Mouse (Mus musculus): Measurements from ENCODE around the gene Csnk1e. TPM values are rescaled to one million over a fixed set of nuclear protein-coding genes. Genes with fewer than 3 reads are reported as not detected.

The Csnk1e gene
- polyA plus RNA-seq, 1 experiment from 2014 or later = 148 TPM

DNA sequence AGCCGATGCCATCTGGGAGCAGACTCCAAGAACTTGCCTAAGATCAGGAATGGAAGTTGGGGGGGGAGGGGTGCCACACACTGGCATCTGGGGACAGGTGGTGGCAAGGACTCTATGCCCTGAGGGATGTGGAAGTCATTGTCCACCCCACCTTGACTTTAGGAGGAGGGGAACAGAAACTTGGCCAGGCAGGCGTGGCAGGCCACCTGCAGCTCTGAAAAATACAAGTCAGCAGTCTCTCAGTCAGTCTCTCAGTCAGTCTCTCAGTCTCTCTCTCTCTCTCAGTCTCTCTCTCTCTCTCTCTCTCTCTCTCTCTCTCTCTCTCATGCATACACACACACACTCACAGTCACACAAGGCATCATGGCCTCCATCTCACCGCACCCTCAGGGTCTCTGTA is 37.1 kb downstream of the Csnk1e start:
- no peak overlapping the region for H3K4me2 ChIP-seq (replicated peaks)
- peaks cover 70% of the 10 kb centered on the region for H3K36me3 ChIP-seq
- H3K9ac ChIP-seq = no peak overlapping the region
- no peak overlapping the region for H3K27ac ChIP-seq
- no peak for ATAC-seq (ENCODE audit: insufficient number of reproducible peaks, insufficient read depth, low FRiP score, low TSS enrichment)
- H3K9me3 ChIP-seq = no peaks in the 10 kb centered on the region
- 91% methylated on average over 3 of the region's 3 CpGs for WGBS
- no peaks in the 10 kb centered on the region for H3K4me1 ChIP-seq
- H3K27me3 ChIP-seq = no peaks in the 10 kb centered on the region
- H3K4me3 ChIP-seq = no peak overlapping the region

DNA sequence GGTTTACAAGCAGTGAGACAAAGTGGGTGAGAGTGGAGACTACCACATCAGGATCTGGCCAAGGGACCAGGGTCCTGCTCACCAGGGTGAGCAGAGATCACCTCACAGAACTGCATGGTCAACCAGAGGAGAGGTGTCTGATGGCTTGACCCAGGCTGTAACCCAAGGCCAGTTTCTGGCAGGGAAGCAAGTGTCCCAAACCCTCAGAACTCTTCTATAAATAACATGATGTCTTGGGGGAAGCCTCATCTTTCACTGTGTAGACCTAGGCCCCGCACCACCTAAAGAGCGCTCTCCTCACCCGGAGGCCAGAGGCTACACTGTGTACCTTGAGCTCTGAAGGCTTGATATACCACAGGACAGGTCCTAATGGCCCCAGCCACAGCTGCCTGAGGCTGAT is 38.0 kb downstream of the Csnk1e start:
- H3K9ac ChIP-seq = no peak overlapping the region
- no peaks in the 10 kb centered on the region for H3K27me3 ChIP-seq
- H3K36me3 ChIP-seq = peaks cover 61% of the 10 kb centered on the region
- peaks cover 5% of the 10 kb centered on the region for H3K4me1 ChIP-seq
- no peak overlapping the region for H3K4me2 ChIP-seq (replicated peaks)
- no peak overlapping the region for H3K4me3 ChIP-seq
- H3K27ac ChIP-seq = no peak overlapping the region
- H3K9me3 ChIP-seq = no peaks in the 10 kb centered on the region
- 93% methylated on average over 3 of the region's 3 CpGs for WGBS
- ATAC-seq (ENCODE audit: insufficient number of reproducible peaks, insufficient read depth, low FRiP score, low TSS enrichment) = no peak

DNA sequence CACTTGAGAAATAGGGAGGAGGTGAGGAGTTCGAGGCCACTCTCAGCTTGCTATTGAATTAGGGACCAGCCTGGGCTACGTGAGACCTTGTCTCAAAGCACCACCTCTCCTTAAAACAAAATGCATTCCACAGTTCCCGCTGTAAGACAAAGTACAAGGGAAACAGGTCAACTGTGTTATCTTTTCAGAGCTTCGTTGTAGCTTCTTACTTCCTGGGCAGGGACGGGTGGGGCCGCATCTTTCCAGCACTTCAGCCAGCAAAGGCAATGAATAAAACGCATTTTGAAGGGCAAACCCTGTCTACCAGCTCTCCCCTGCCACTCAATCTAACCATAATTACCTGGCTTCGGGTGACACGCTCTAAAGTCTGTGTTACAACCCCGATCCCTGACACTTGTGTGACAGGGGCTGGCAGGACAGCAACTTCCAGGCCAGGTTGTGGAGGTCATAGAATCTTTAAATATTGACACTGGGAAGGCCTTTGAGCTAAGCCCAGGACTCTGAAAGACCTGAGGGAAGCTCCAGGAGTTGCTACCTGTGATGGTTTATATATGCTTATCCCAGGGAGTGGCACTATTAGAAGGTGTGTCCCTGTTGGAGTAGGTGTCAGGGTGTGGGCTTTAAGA is 38.8 kb downstream of the Csnk1e start:
- no peaks in the 10 kb centered on the region for H3K27me3 ChIP-seq
- no peak overlapping the region for H3K27ac ChIP-seq
- ATAC-seq (ENCODE audit: insufficient number of reproducible peaks, insufficient read depth, low FRiP score, low TSS enrichment) = no peak
- H3K36me3 ChIP-seq = peaks cover 53% of the 10 kb centered on the region
- peaks cover 6% of the 10 kb centered on the region for H3K4me1 ChIP-seq
- no peak overlapping the region for H3K4me3 ChIP-seq
- no peak overlapping the region for H3K4me2 ChIP-seq (replicated peaks)
- 89% methylated on average over 10 of the region's 10 CpGs for WGBS
- no peaks in the 10 kb centered on the region for H3K9me3 ChIP-seq
- H3K9ac ChIP-seq = no peak overlapping the region

DNA sequence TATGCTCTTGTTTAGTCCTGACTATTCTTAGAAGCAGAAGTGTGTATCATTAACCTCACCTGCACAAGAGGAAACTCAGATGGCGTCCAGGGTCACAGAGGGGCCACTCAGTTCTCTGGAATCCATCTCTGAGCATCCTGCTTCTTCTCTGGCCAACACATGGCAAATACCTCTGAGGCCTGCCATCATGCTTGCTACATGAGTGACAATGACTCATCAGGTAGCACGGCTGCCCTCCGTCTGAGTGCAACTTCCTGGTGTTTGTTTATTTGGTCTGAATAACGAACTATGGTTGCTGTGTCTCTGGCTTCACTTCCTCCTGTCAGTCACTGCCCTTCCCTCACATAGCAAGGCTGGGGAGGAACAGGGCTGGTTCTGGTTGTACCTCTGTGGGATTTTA is 40.9 kb downstream of the Csnk1e start:
- H3K27ac ChIP-seq = no peak overlapping the region
- no peaks in the 10 kb centered on the region for H3K27me3 ChIP-seq
- ATAC-seq (ENCODE audit: insufficient number of reproducible peaks, insufficient read depth, low FRiP score, low TSS enrichment) = no peak
- no peaks in the 10 kb centered on the region for H3K9me3 ChIP-seq
- H3K9ac ChIP-seq = no peak overlapping the region
- no peak overlapping the region for H3K4me2 ChIP-seq (replicated peaks)
- H3K36me3 ChIP-seq = peaks cover 33% of the 10 kb centered on the region
- peaks cover 6% of the 10 kb centered on the region for H3K4me1 ChIP-seq
- no peak overlapping the region for H3K4me3 ChIP-seq
- 42% methylated on average over 4 of the region's 4 CpGs for WGBS

DNA sequence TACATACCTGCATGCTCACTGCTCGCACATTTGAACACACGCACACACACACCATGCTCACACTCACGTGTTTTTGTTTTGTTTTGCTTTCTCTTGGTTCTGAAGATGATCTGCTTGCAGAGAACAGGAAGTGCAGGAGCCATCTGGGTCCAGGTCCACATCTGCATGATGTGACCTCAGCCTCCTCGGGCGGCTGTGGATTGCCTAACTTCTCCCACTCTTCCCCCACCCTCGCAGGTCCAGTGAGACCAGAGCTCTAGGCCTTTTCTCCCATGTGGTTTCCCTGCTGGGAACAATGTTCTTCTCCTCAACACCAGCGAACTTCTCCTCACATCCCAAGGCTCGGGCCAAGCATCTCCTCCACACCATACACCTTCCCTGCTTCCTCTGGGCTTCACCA is 41.6 kb downstream of the Csnk1e start:
- no peak overlapping the region for H3K27ac ChIP-seq
- WGBS = 79% methylated on average over 8 of the region's 8 CpGs
- no peak overlapping the region for H3K9ac ChIP-seq
- no peaks in the 10 kb centered on the region for H3K9me3 ChIP-seq
- ATAC-seq (ENCODE audit: insufficient number of reproducible peaks, insufficient read depth, low FRiP score, low TSS enrichment) = no peak
- H3K4me3 ChIP-seq = no peak overlapping the region
- H3K4me1 ChIP-seq = peaks cover 6% of the 10 kb centered on the region
- no peak overlapping the region for H3K4me2 ChIP-seq (replicated peaks)
- H3K27me3 ChIP-seq = no peaks in the 10 kb centered on the region
- H3K36me3 ChIP-seq = peaks cover 26% of the 10 kb centered on the region

DNA sequence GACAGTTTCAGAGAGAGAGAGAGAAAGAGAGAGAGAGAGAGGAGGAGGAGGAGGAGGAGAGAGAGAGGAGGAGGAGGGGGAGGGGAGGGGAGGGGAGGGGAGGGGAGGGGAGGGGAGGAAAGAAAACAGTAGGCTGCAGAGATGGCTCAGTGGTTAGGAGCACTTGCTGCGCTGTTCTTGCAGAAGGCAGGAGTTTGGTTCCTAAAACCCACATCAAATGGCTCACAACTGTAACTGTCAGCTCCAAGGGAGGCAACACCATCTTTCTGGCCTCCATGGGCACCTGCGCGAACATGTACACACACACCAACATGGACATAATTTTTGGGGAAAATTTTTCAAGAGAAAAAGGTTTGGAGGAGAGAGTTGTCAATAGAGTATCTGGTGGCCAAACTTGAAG is 42.2 kb downstream of the Csnk1e start:
- no peak overlapping the region for H3K27ac ChIP-seq
- no peaks in the 10 kb centered on the region for H3K27me3 ChIP-seq
- peaks cover 6% of the 10 kb centered on the region for H3K4me1 ChIP-seq
- ATAC-seq (ENCODE audit: insufficient number of reproducible peaks, insufficient read depth, low FRiP score, low TSS enrichment) = no peak
- 86% methylated on average over 3 of the region's 3 CpGs for WGBS
- H3K9me3 ChIP-seq = no peaks in the 10 kb centered on the region
- peaks cover 20% of the 10 kb centered on the region for H3K36me3 ChIP-seq
- no peak overlapping the region for H3K4me2 ChIP-seq (replicated peaks)
- no peak overlapping the region for H3K4me3 ChIP-seq
- H3K9ac ChIP-seq = no peak overlapping the region

DNA sequence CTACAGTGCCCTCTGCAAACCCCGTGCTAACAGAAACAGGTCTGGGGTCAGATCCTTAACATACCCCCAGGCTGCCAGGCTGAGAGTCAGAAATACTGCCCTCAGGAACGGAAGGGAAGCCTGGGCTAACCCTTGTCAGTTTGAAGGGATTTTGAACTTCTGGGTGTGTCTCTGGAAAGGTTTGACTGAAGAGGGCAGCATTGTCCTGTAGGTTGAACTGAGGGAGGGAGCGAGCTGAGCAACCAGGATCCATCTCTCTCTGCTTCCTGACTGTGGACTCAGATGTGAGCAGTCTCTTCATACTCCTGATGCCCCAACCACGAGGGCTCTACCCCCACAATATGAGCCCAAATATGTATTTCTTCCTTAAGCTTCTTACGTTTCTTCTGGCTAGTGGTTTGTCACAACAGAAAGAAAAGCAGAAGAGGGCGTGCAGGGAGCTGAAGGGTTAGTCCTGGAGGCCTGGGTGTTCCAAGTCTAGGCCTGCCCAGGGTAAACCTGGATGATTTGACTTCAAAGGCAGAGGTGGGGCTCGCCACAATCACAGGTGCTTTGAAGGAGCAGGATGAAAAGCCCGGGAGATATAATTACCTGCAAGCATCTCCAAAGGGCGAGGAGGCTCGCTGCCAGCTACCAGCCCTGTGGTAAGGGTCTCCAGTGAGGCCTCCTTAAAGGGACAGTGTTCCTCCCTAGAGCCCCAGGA is 43.9 kb downstream of the Csnk1e start:
- H3K9me3 ChIP-seq = no peaks in the 10 kb centered on the region
- WGBS = 53% methylated on average over 10 of the region's 10 CpGs
- H3K27ac ChIP-seq = no peak overlapping the region

DNA sequence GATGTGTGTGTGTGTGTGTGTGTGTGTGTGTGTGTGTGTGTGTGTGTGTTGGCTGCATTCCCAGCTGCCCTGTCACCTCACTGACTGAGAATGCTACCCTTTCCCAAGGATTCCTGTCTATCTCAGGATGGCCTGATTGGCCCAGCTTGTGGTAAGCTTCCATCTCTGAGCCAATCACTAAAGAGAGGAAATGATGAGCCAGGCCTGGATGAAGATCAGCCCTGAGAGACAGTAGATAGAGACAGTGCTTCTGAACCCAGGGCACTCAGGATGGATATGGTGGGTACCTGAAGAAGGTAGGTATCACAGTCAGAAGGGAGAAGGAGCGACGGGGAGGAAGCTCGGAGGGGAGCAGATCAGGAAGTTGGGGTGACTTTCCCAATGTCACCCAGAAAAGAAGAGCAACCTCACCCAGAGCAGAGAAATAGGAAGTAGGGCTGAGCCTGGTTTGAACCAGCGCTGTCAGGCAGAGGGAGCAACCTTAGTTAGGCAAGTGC is 46.2 kb downstream of the Csnk1e start:
- Histone ChIP-seq H3K9me3 (no peaks in the 10 kb centered on the region), H3K4me3 (no peak overlapping the region), H3K4me2 (replicated peaks) (no peak overlapping the region), H3K27me3 (no peaks in the 10 kb centered on the region), H3K9ac (no peak overlapping the region), H3K4me1 (peaks cover 10% of the 10 kb centered on the region), H3K27ac (no peak overlapping the region), H3K36me3 (no peaks in the 10 kb centered on the region)
- no peak for ATAC-seq (ENCODE audit: insufficient number of reproducible peaks, insufficient read depth, low FRiP score, low TSS enrichment)
- 92% methylated on average over 4 of the region's 4 CpGs for WGBS

More for the DNA sequence above, 43.9 kb downstream of the Csnk1e start:
- peaks cover 6% of the 10 kb centered on the region for H3K4me1 ChIP-seq
- H3K4me3 ChIP-seq = no peak overlapping the region
- peaks cover 5% of the 10 kb centered on the region; the same call in 1 of the 2 replicates for H3K36me3 ChIP-seq
- no peak for ATAC-seq (ENCODE audit: insufficient number of reproducible peaks, insufficient read depth, low FRiP score, low TSS enrichment)
- no peak overlapping the region for H3K9ac ChIP-seq
- no peak overlapping the region for H3K4me2 ChIP-seq (replicated peaks)
- no peaks in the 10 kb centered on the region for H3K27me3 ChIP-seq

DNA sequence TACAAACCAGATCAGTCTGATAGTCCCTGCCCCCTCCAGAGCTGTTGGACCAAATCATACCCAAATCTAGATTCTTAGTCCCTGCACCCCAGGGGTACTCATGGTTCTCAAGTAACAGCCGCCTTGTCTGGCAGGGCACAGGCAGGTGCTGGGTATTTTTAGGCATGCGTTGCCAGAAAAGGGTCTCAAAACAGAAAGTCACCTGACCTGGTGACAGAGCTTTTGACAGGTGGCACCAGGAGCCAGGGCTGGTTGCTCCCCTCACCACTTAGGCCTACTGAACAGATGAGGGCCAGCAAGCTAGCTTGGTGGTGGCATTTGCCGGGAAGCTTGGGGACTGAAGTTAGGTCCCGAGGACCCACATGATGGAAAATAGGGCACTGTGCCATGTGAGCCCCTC is 48.8 kb downstream of the Csnk1e start:
- no peak overlapping the region for H3K9ac ChIP-seq
- H3K4me3 ChIP-seq = no peak overlapping the region
- no peaks in the 10 kb centered on the region for H3K27me3 ChIP-seq
- H3K4me1 ChIP-seq = peaks cover 17% of the 10 kb centered on the region
- no peaks in the 10 kb centered on the region for H3K9me3 ChIP-seq
- no peak for ATAC-seq (ENCODE audit: insufficient number of reproducible peaks, insufficient read depth, low FRiP score, low TSS enrichment)
- WGBS = 83% methylated on average over 4 of the region's 4 CpGs
- H3K27ac ChIP-seq = no peak overlapping the region
- H3K36me3 ChIP-seq = no peaks in the 10 kb centered on the region
- no peak overlapping the region for H3K4me2 ChIP-seq (replicated peaks)

DNA sequence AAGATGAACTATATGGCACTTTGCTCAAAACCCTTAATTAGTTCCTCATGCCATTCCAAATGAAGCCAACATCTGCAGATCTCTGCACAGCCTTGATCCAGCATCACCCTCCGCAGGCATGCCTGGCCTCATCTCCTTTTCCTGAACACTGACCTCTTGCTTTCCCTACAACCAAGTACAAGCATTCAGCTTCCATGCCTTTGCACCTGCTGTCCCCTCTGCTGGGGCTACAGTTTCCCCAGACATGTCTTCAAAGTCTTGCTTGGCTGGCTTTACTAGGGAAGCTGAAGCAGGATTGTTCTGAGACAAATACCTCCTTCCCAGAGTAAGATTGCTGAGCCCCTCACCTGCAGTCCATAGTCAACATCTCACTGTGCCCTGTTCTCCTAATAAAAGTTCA is 51.1 kb downstream of the Csnk1e start:
- Histone ChIP-seq H3K36me3 (no peaks in the 10 kb centered on the region), H3K4me2 (replicated peaks) (peak overlapping the region; percentile 78; the same call in 1 of the 2 replicates), H3K4me1 (peaks cover 40% of the 10 kb centered on the region), H3K4me3 (no peak overlapping the region), H3K27me3 (no peaks in the 10 kb centered on the region), H3K9ac (no peak overlapping the region), H3K27ac (no peak overlapping the region), H3K9me3 (no peaks in the 10 kb centered on the region)
- ATAC-seq (ENCODE audit: insufficient number of reproducible peaks, insufficient read depth, low FRiP score, low TSS enrichment) = no peak
- WGBS = 17% methylated on average over 1 of the region's 1 CpGs

DNA sequence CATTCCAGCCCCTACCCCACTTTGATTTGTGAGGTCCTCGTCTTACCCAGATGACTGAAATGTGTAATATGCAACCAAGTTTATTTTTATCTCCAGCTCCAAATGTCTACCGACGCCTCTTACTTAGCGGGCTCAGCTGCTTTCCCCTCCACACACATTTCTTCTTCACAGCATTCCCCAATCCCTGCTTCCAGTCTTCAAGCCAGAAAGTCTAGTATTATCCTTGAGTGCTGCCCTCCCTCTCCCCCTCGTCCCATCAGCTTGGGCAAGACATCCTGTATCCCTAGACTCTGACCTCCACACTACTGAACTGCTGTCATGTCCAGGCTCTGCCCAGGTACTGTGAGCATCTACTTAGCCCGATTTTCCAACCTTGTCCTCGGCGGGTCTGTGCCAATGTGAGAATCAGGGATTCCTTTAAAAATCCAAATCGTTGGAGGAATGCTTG is 51.6 kb downstream of the Csnk1e start:
- H3K9me3 ChIP-seq = no peaks in the 10 kb centered on the region
- no peaks in the 10 kb centered on the region for H3K27me3 ChIP-seq
- H3K4me3 ChIP-seq = peak overlapping the region; percentile 74
- H3K4me1 ChIP-seq = peaks cover 40% of the 10 kb centered on the region
- H3K36me3 ChIP-seq = no peaks in the 10 kb centered on the region
- peak overlapping the region; percentile 78 for H3K4me2 ChIP-seq (replicated peaks)
- peak overlapping the region; percentile 64; the same call in 1 of the 2 replicates for H3K9ac ChIP-seq
- no peak for ATAC-seq (ENCODE audit: insufficient number of reproducible peaks, insufficient read depth, low FRiP score, low TSS enrichment)
- H3K27ac ChIP-seq = peak overlapping the region; percentile 77; the same call in 1 of the 2 replicates
- WGBS = 7% methylated on average over 9 of the region's 9 CpGs
